Mouse (Mus musculus): Measurements from ENCODE around the gene Kcne2. TPM values are rescaled to one million over a fixed set of nuclear protein-coding genes. Genes with fewer than 3 reads are reported as not detected.

Kcne2 gene
- polyA plus RNA-seq, 1 experiment, result not detected

Other genes with a start within 250 kb of the Kcne2 start
- gene Mrps6, start 234.1 kb upstream of the Kcne2 start, polyA plus RNA-seq (2012; rRNA removed), result 20.4 and 22.4 TPM in 2 replicates
- not detected in 2 replicates for gene Gm49711, start 234.1 kb upstream of the Kcne2 start, polyA plus RNA-seq (2012; rRNA removed)
- 0.64 and 0.84 TPM in 2 replicates for gene Slc5a3, start 234.1 kb upstream of the Kcne2 start, polyA plus RNA-seq (2012; rRNA removed)
- 21.2 and 24.0 TPM in 2 replicates for gene Smim11, start 8.9 kb downstream of the Kcne2 start, polyA plus RNA-seq (2012; rRNA removed)
- not detected in 2 replicates for gene Fam243, start 29.1 kb downstream of the Kcne2 start, polyA plus RNA-seq (2012; rRNA removed)
- gene Kcne1, start 67.1 kb downstream of the Kcne2 start, polyA plus RNA-seq (2012; rRNA removed), result not detected in 2 replicates
- gene Rcan1, start 178.5 kb downstream of the Kcne2 start, polyA plus RNA-seq (2012; rRNA removed), result 12.8 and 13.6 TPM in 2 replicates
- 5.7 and 6.1 TPM in 2 replicates for gene Clic6, start 193.3 kb downstream of the Kcne2 start, polyA plus RNA-seq (2012; rRNA removed)